Mouse (Mus musculus): ENCODE data around the gene Smpd4.

DNA sequence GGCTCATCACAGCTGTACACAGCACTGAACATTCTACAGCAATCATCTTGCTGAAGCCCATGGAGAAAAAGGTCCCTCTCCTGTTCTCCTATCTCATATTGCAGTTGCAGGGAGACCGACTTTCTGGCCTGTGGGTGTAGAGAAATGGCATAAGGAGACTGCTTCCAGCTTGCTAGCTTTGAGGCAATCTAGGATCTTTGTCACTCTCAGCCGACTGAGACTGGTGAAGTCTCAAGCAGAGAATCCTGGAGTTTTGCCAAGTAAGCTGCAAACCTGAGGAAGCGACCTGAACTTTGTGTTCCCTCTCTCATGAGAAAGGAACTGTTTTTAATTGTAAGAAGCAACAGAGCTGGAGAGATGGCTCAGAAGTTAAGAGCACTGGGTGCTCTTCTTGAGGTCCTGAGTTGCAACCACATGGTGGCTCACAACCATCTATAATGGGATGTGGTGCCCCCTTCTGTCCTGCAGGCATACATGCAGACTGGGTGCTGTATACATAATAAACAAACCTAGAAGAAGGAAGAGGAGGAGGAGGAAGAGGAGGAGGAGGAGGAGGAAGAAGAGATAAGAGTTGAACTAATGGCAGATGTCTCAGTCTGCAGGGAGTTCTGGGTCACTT is 18.1 kb upstream of the Smpd4 start:
- no peak for TF ChIP-seq CTCF (IDR thresholded peaks at IDR 0.05; ENCODE audit: low read depth, low read length)
- TF ChIP-seq TAL1 (conservative IDR thresholded peaks at IDR 0.05; ENCODE audit: low read depth, low read length): no peak
